Mouse (Mus musculus) lung, postnatal 0 days (tissue): ENCODE data around the gene Cd79b.

Experiments used
- CTCF ChIP-seq: IDR thresholded peaks from 2 replicates; pipeline ENCODE4 v1.5.1; 2016; ENCODE audit warnings: antibody characterized with exemption, mild to moderate bottlenecking
- EP300 ChIP-seq: IDR thresholded peaks from 2 replicates; pipeline ENCODE4 v1.6.1; 2016; ENCODE audit warnings: antibody characterized with exemption, mild to moderate bottlenecking, control low read depth

GRCm38 (mm10) chr11:106317801-106318200 lies 3.2 kb upstream of the Cd79b start:
- TF ChIP-seq EP300 (no peak), CTCF (no peak)
